In the genomic region with DNA sequence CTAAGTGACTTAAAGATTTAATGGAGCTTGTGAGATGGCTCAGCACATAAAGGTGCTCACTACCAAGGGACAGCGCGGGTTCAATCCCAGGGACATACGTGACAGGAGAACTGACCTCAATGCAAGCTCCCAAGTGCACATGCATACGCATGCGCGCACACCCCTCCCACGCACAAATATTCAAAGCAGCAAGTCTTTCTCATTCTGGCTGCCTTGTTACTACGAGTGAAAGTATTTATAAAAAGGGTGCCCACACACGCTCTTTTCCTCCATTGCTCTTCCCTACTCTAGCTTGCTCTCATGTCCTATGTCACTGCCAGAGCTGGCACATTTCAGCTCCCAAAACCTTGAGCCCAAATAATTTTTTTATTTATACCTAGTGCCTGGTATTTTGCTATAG, we compare ENCODE assay signal across 33 mouse cellular contexts.
"Had no signal": no experiment of that assay in that cellular context is flagged by ENCODE, and none has a peak within 500 bp of the region (broad histone marks: within the 10 kb centered on the region; RNA-seq: fewer than 3 reads in every experiment).

No protein-coding gene starts in this region.

- H3K27ac ChIP-seq: limb, embryonic 10.5 days; limb, embryonic 12.5 days; limb, embryonic 13.5 days; limb, embryonic 15.5 days; liver, embryonic 12.5 days; liver, embryonic 13.5 days; liver, embryonic 14.5 days; liver, embryonic 15.5 days; lung, embryonic 15.5 days; macrophage; midbrain, embryonic 10.5 days; midbrain, embryonic 12.5 days; midbrain, embryonic 13.5 days; midbrain, embryonic 15.5 days; neural tube, embryonic 12.5 days; neural tube, embryonic 13.5 days had no signal

- H3K4me3 ChIP-seq: limb, embryonic 10.5 days; limb, embryonic 12.5 days; limb, embryonic 13.5 days; limb, embryonic 15.5 days; liver, embryonic 12.5 days; liver, embryonic 13.5 days; liver, embryonic 15.5 days; lung, embryonic 15.5 days; megakaryocyte, embryonic 14.5 days; midbrain, embryonic 10.5 days; midbrain, embryonic 12.5 days; midbrain, embryonic 13.5 days; midbrain, embryonic 15.5 days; myocyte; neural tube, embryonic 12.5 days; neural tube, embryonic 13.5 days had no signal

- ATAC-seq: liver, embryonic 12.5 days; liver, postnatal 0 days; lung, postnatal 0 days; midbrain, embryonic 13.5 days; midbrain, embryonic 15.5 days; midbrain, embryonic 16.5 days had no signal

- H3K4me2 ChIP-seq: limb, embryonic 12.5 days; limb, embryonic 13.5 days; limb, embryonic 15.5 days; liver, embryonic 11.5 days; liver, embryonic 12.5 days; liver, embryonic 13.5 days; liver, embryonic 15.5 days; lung, embryonic 14.5 days; lung, embryonic 15.5 days; midbrain, embryonic 11.5 days; midbrain, embryonic 12.5 days; midbrain, embryonic 13.5 days; midbrain, embryonic 15.5 days; neural tube, embryonic 12.5 days; neural tube, embryonic 13.5 days had no signal

- H3K4me1 ChIP-seq: limb, embryonic 10.5 days; limb, embryonic 12.5 days; limb, embryonic 15.5 days; liver, embryonic 12.5 days; liver, embryonic 13.5 days; liver, embryonic 15.5 days; midbrain, embryonic 10.5 days; midbrain, embryonic 12.5 days; midbrain, embryonic 13.5 days; midbrain, embryonic 15.5 days; neural tube, embryonic 12.5 days; neural tube, embryonic 13.5 days had no signal

- H3K36me3 ChIP-seq: limb, embryonic 10.5 days; limb, embryonic 12.5 days; limb, embryonic 13.5 days; limb, embryonic 15.5 days; liver, embryonic 12.5 days; liver, embryonic 13.5 days; liver, embryonic 15.5 days; lung, embryonic 15.5 days; midbrain, embryonic 10.5 days; midbrain, embryonic 12.5 days; midbrain, embryonic 13.5 days; midbrain, embryonic 15.5 days; neural tube, embryonic 12.5 days; neural tube, embryonic 13.5 days had no signal

- H3K27me3 ChIP-seq: limb, embryonic 12.5 days; limb, embryonic 13.5 days; limb, embryonic 15.5 days; liver, embryonic 12.5 days; liver, embryonic 13.5 days; liver, embryonic 15.5 days; lung, embryonic 15.5 days; megakaryocyte, embryonic 14.5 days; midbrain, embryonic 12.5 days; midbrain, embryonic 13.5 days; midbrain, embryonic 15.5 days; neural tube, embryonic 12.5 days; neural tube, embryonic 13.5 days had no signal

- H3K9me3 ChIP-seq: limb, embryonic 10.5 days; limb, embryonic 12.5 days; limb, embryonic 13.5 days; limb, embryonic 15.5 days; liver, embryonic 12.5 days; liver, embryonic 13.5 days; liver, embryonic 15.5 days; lung, embryonic 15.5 days; megakaryocyte, embryonic 14.5 days; midbrain, embryonic 10.5 days; midbrain, embryonic 12.5 days; midbrain, embryonic 13.5 days; midbrain, embryonic 15.5 days; neural tube, embryonic 12.5 days; neural tube, embryonic 13.5 days had no signal

- DNase-seq: left cerebral cortex, postnatal 4 days; liver; liver, embryonic 13.5 days; liver, postnatal 0 days; lung, adult 18-20 months; lung, adult 2 months; lung, embryonic 14.5 days; lung, postnatal 10 days; lung, postnatal 14 days; lung, postnatal 36 days; lung, postnatal 4 days; midbrain, embryonic 14.5 days had no signal

- H3K9ac ChIP-seq: limb, embryonic 12.5 days; limb, embryonic 13.5 days; limb, embryonic 15.5 days; liver, embryonic 12.5 days; liver, embryonic 13.5 days; liver, embryonic 14.5 days; liver, embryonic 15.5 days; liver, postnatal 0 days; lung, embryonic 14.5 days; lung, embryonic 15.5 days; midbrain, embryonic 12.5 days; midbrain, embryonic 13.5 days; midbrain, embryonic 15.5 days; neural tube, embryonic 12.5 days; neural tube, embryonic 13.5 days had no signal
